Mouse (Mus musculus) testis, adult 2 months (tissue): ENCODE measurements around the gene Psrc1. TPM values are rescaled to one million over a fixed set of nuclear protein-coding genes. Genes with fewer than 3 reads are reported as not detected.

Experiments used
- H3K27ac ChIP-seq: fragments of 200-500 bp; 2 replicates; pipeline ENCODE4 v1.5.1; 2012; ENCODE audit warnings: low read depth, low read length; ENCODE audit not compliant: control insufficient read depth, insufficient read depth
- H3K27me3 ChIP-seq: fragments of 200-500 bp; 2 replicates; pipeline ENCODE4 v1.6.1; 2012; ENCODE audit warnings: mild to moderate bottlenecking, low read length, moderate library complexity; ENCODE audit not compliant: control insufficient read depth, insufficient read depth
- H3K36me3 ChIP-seq: fragments of 200-500 bp; 2 replicates; pipeline ENCODE4 v1.6.1; 2012; ENCODE audit warnings: mild to moderate bottlenecking, low read length; ENCODE audit not compliant: control insufficient read depth, insufficient read depth
- H3K4me1 ChIP-seq: fragments of 200-500 bp; 2 replicates; pipeline ENCODE4 v1.6.1; 2012; ENCODE audit warnings: low read length; ENCODE audit not compliant: control insufficient read depth, insufficient read depth
- H3K4me3 ChIP-seq: fragments of 200-500 bp; 2 replicates; pipeline ENCODE4 v1.5.1; 2012; ENCODE audit warnings: low read depth, mild to moderate bottlenecking, low read length, moderate library complexity, mixed read lengths; ENCODE audit not compliant: control insufficient read depth
- CTCF ChIP-seq: fragments of 200-500 bp; IDR thresholded peaks from 2 replicates; pipeline ENCODE4 v1.5.1; 2012; ENCODE audit warnings: low read depth, mild to moderate bottlenecking, inconsistent platforms, low read length, moderate library complexity; ENCODE audit not compliant: control insufficient read depth, insufficient read depth, insufficient replicate concordance
- POLR2A ChIP-seq: fragments of 200-500 bp; IDR thresholded peaks from 2 replicates; pipeline ENCODE4 v1.6.1; 2012; ENCODE audit warnings: low read depth, mild to moderate bottlenecking, inconsistent platforms, low read length, moderate library complexity; ENCODE audit not compliant: control insufficient read depth
- polyA plus RNA-seq: library from polyadenylated mRNA; depleted of rRNA; stranded (reverse); fragments of >200 nt; gene quantifications from 2 replicates; pipeline ENCODE4 v1.2.3, GENCODE M21; 2012

Psrc1 gene
- polyA plus RNA-seq, 1 experiment, result 1.1 TPM

GRCm38 (mm10) chr3:108414857-108415830 lies 31.5 kb downstream of the Psrc1 start, which contains the start of gene Celsr2:
Gene Celsr2 (minus strand): TSS chr3:108415552.
- Histone ChIP-seq H3K27ac (no peak within 1 kb of the TSS; the same call in 1 of the 2 replicates), H3K36me3 (no peaks in the 10 kb centered on the region), H3K27me3 (no peaks in the 10 kb centered on the region), H3K4me3 (peak within 1 kb of the TSS; percentile 77), H3K4me1 (peaks cover 21% of the 10 kb centered on the region)
- no peak for TF ChIP-seq CTCF
- no peak for TF ChIP-seq POLR2A

GRCm38 (mm10) chr3:108415831-108416223 lies 32.2 kb downstream of the Psrc1 start:
- Histone ChIP-seq H3K27ac (no peak overlapping the region), H3K4me1 (peaks cover 21% of the 10 kb centered on the region)
- peak; percentile 29; the same call in 1 of the 2 replicates for TF ChIP-seq POLR2A
- no peak for TF ChIP-seq CTCF

GRCm38 (mm10) chr3:108423006-108423405 lies 39.4 kb downstream of the Psrc1 start:
- no peaks in the 10 kb centered on the region for H3K27me3 ChIP-seq
- no peak overlapping the region for H3K4me3 ChIP-seq
- TF ChIP-seq POLR2A, result no peak
- TF ChIP-seq CTCF, result no peak
- no peak overlapping the region for H3K27ac ChIP-seq
- peaks cover 5% of the 10 kb centered on the region for H3K4me1 ChIP-seq
- H3K36me3 ChIP-seq, result no peaks in the 10 kb centered on the region

More at GRCm38 (mm10) chr3:108415831-108416223, 32.2 kb downstream of the Psrc1 start:
- Histone ChIP-seq H3K4me3 (peak overlapping the region; percentile 77), H3K27me3 (no peaks in the 10 kb centered on the region), H3K36me3 (no peaks in the 10 kb centered on the region)

GRCm38 (mm10) chr3:108423844-108424801 lies 40.5 kb downstream of the Psrc1 start:
- Histone ChIP-seq H3K4me3 (no peak overlapping the region), H3K4me1 (peaks cover 5% of the 10 kb centered on the region), H3K27me3 (no peaks in the 10 kb centered on the region), H3K36me3 (no peaks in the 10 kb centered on the region; the same call in 1 of the 2 replicates), H3K27ac (no peak overlapping the region)
- TF ChIP-seq CTCF (no peak), POLR2A (no peak)

GRCm38 (mm10) chr3:108424944-108425623 lies 41.4 kb downstream of the Psrc1 start:
- Histone ChIP-seq H3K4me1 (peaks cover 5% of the 10 kb centered on the region), H3K4me3 (no peak overlapping the region), H3K36me3 (no peaks in the 10 kb centered on the region; the same call in 1 of the 2 replicates), H3K27me3 (no peaks in the 10 kb centered on the region), H3K27ac (no peak overlapping the region)
- TF ChIP-seq CTCF (no peak), POLR2A (no peak)

GRCm38 (mm10) chr3:108425624-108426018 lies 42.0 kb downstream of the Psrc1 start:
- no peaks in the 10 kb centered on the region; the same call in 1 of the 2 replicates for H3K36me3 ChIP-seq
- no peak overlapping the region for H3K27ac ChIP-seq
- TF ChIP-seq CTCF (no peak), POLR2A (no peak)
- H3K27me3 ChIP-seq, result no peaks in the 10 kb centered on the region
- peaks cover 5% of the 10 kb centered on the region for H3K4me1 ChIP-seq
- no peak overlapping the region for H3K4me3 ChIP-seq
